Mouse (Mus musculus) midbrain, embryonic 15.5 days (tissue): ENCODE measurements around the gene Rrn3. TPM values are rescaled to one million over a fixed set of nuclear protein-coding genes. Genes with fewer than 3 reads are reported as not detected.
A peak's percentile ranks its signal among the peaks of the same experiment; 100 is the strongest.
"Not testable (repeated sequence)": the region's sequence is repeated elsewhere in the genome, so short reads cannot be mapped to it uniquely, and the experiment has no call there.

Source experiments
- ATAC-seq: fragments of 200-750 bp; cut with Nextera tagmentation; replicated peaks from 2 replicates; pipeline ENCODE4 v1.8.0; 2017; ENCODE audit warnings: moderate TSS enrichment
- H3K27ac ChIP-seq: fragments of 300-500 bp; sonication (generic); 2 replicates; pipeline ENCODE4 v1.5.1; 2015; ENCODE audit warnings: mild to moderate bottlenecking, inconsistent platforms
- H3K27me3 ChIP-seq: fragments of 300-500 bp; sonication (generic); replicated peaks from 2 replicates; pipeline ENCODE4 v1.6.1; 2015; ENCODE audit warnings: inconsistent platforms
- H3K36me3 ChIP-seq: fragments of 300-500 bp; sonication (generic); replicated peaks from 2 replicates; pipeline ENCODE4 v1.6.1; 2015; ENCODE audit warnings: inconsistent platforms
- H3K4me1 ChIP-seq: fragments of 300-500 bp; sonication (generic); 2 replicates; pipeline ENCODE4 v1.6.1; 2015; ENCODE audit warnings: inconsistent platforms
- H3K4me2 ChIP-seq: fragments of 300-500 bp; sonication (generic); 2 replicates; pipeline ENCODE4 v1.6.1; 2015; ENCODE audit warnings: inconsistent platforms, mild to moderate bottlenecking, moderate library complexity
- H3K4me3 ChIP-seq: fragments of 300-500 bp; sonication (generic); 2 replicates; pipeline ENCODE4 v1.5.1; 2015; ENCODE audit warnings: mild to moderate bottlenecking, inconsistent platforms
- H3K9ac ChIP-seq: fragments of 300-500 bp; sonication (generic); 2 replicates; pipeline ENCODE4 v1.6.1; 2015; ENCODE audit warnings: mild to moderate bottlenecking, inconsistent platforms
- H3K9me3 ChIP-seq: fragments of 300-500 bp; sonication (generic); 2 replicates; pipeline ENCODE4 v1.6.1; 2016; ENCODE audit warnings: inconsistent platforms
- WGBS: fragments of 180-500 bp; shearing (Covaris S2); methylation state at CpG from one replicate; pipeline ENCODE4 v1.1.7; 2015; ENCODE audit warnings: mixed read lengths; 5-methylcytosine and 5-hydroxymethylcytosine counted together
- polyA plus RNA-seq: library from polyadenylated mRNA; unstranded; fragments of >200 nt; fragmentation: Nextera tagmentation; extraction: Ambion mirVana; gene quantifications from 2 replicates; pipeline ENCODE4 v1.2.1, GENCODE M21; 2015

Rrn3 gene
- polyA plus RNA-seq, 1 experiment from 2014 or later, result 103 TPM

DNA sequence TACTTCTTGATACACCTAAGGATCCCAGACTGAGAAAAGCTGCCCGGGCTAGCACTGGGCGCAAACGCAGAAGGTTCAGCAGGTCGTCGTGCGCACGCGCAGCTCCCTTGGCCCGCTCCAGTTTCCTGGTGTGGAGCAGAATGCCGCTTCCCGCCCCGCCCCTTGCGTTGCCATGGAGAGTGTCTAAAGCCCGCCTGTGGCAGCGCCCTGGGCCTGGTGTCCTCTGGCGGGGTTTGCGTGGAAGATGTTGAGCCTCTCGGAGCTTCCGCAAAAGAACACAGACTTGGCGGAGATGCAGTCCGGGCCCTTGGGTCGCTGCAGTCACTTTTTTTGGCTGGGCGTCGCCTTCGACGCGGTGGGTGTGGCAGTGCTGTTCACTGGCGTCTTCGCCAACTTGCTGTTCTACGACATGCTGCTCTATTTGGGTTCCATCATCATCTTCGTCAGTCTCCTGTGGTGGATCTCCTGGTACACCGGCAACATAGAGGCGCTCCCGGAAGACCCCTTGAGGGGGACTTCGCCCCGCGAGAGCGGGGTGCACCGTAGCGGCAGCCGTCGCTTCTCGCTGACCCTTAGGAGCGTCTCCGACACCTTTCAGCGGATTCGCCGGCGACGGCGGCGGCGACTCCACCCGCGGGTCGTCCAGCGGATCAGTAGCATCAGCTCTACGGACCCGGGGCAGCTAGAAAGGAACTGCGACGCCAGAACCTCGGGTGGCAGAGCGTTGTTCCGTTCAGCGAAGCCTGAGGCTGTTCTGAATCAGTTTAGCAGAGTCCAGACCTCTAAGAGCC is 25.9 kb upstream of the Rrn3 start:
- peaks cover 9% of the 10 kb centered on the region for H3K4me1 ChIP-seq
- ATAC-seq, result peak; percentile 100
- H3K4me3 ChIP-seq, result peak overlapping the region; percentile 69
- H3K4me2 ChIP-seq, result peak overlapping the region; percentile 84
- H3K9ac ChIP-seq, result peak overlapping the region; percentile 57
- H3K27ac ChIP-seq, result peak overlapping the region; percentile 46
- H3K36me3 ChIP-seq, result no peaks in the 10 kb centered on the region
- no peaks in the 10 kb centered on the region for H3K9me3 ChIP-seq
- no peaks in the 10 kb centered on the region for H3K27me3 ChIP-seq
- 2% methylated on average over 65 of the region's 65 CpGs for WGBS

DNA sequence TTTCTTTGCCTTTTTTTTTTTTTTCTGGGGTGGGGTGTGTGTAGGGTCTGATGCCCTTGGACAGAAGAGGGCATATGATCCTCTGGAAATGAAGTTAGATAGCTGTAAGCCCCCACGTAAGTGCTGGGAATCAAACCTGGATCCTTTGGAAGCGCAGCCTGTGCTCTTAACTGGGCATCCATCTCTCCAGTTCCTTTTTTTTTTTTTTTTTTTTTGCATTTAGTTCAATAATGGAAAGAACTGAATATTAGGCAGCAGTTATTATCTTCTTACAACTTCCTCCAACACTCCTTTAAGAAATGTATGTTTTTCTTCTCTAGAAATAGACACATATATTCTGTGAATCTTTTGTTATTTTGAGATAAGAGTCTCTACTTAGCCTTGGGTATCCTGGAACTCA is 22.7 kb upstream of the Rrn3 start:
- Histone ChIP-seq H3K4me2 (no peak overlapping the region), H3K9ac (no peak overlapping the region), H3K4me1 (peaks cover 9% of the 10 kb centered on the region), H3K27me3 (no peaks in the 10 kb centered on the region), H3K9me3 (no peaks in the 10 kb centered on the region), H3K36me3 (no peaks in the 10 kb centered on the region), H3K27ac (no peak overlapping the region), H3K4me3 (no peak overlapping the region)
- no peak for ATAC-seq
- WGBS, result 97% methylated on average over 2 of the region's 2 CpGs

DNA sequence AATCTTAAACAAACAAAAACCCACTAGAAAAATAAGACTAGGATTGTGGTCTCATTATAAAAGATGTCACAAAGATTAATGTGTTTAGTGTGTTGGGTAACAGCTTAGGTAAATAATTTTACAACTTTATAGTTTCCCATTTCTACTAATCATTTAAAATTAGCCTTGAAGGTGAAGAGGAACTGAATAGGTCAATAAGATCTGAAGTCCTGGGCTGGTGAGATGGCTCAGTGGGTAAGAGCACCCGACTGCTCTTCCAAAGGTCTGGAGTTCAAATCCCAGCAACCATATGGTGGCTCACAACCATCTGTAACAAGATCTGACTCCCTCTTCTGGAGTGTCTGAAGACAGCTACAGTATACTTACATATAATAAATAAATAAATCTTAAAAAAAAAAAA is 17.7 kb upstream of the Rrn3 start:
- not testable (repeated sequence) for H3K4me1 ChIP-seq, H3K27ac ChIP-seq, ATAC-seq, H3K27me3 ChIP-seq, H3K9me3 ChIP-seq, H3K9ac ChIP-seq, H3K4me3 ChIP-seq, H3K4me2 ChIP-seq, H3K36me3 ChIP-seq
- WGBS, result 91% methylated on average over 1 of the region's 1 CpGs

DNA sequence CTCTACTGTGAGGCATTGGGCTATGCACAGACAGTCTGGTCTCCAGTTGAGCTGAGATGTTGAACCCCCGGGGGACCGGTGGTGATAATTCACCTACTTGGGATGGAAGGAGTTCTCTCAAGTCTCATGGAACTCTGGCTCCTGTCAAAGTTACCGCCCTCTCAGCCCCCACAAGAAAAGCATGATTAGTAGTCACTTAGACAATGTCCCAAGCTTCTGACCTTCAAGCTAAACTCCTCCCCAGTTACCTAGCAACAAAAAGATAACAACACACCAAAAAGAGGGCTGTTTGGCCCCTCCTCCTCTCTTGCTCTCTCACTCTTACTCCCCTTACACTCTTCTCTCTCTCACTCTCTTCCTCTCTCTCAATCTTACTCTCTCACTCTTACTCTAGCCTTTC is 16.0 kb upstream of the Rrn3 start:
- H3K9ac ChIP-seq, result no peak overlapping the region
- no peak overlapping the region for H3K27ac ChIP-seq
- no peaks in the 10 kb centered on the region for H3K4me1 ChIP-seq
- H3K36me3 ChIP-seq, result no peaks in the 10 kb centered on the region
- H3K27me3 ChIP-seq, result no peaks in the 10 kb centered on the region
- no peak overlapping the region for H3K4me3 ChIP-seq
- no peak for ATAC-seq
- WGBS, result 87% methylated on average over 3 of the region's 3 CpGs
- H3K4me2 ChIP-seq, result no peak overlapping the region
- H3K9me3 ChIP-seq, result no peaks in the 10 kb centered on the region

DNA sequence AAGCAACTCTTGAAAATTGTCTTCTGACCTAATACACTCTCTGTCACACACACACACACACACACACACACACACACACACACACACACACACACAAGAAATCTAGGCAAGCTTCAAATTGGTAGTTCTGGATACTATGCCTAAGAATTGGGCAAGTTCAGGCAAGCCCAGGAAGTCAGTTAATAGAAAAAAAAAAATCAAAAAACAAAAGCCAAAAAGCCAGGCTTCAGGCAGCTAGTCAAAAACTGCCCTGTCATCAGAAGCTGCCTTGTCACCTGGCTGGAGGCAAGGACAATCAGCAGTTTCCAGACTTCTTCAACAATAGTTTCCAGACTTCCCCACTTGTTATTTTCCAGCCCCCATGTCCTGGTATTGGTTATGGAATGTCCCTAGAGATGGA is 14.1 kb upstream of the Rrn3 start:
- Histone ChIP-seq H3K4me1 (no peaks in the 10 kb centered on the region), H3K4me2 (no peak overlapping the region), H3K9me3 (no peaks in the 10 kb centered on the region), H3K36me3 (no peaks in the 10 kb centered on the region), H3K9ac (no peak overlapping the region), H3K27ac (no peak overlapping the region), H3K27me3 (no peaks in the 10 kb centered on the region), H3K4me3 (no peak overlapping the region)
- no peak for ATAC-seq

DNA sequence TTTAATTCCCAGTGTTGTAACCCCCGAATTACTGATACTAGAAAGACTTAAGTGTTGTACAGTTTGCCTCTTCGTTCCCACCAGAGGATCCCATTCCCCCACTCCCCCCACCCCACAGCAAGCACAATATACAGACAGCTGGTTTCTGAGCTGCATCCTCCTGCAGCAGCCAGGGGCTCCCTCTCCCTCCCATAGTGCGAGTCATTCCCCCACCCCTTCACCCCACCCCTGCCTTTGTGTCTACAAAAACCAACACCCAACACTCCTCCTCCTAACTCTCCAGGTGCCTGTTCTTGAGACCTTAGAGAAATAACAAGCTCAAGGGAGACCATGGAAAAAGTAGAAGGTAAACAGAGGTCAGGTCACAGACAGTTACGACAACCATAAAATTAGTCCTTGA is 8.9 kb upstream of the Rrn3 start:
- H3K27me3 ChIP-seq, H3K4me3 ChIP-seq, ATAC-seq, H3K9ac ChIP-seq, H3K4me1 ChIP-seq, H3K27ac ChIP-seq, H3K4me2 ChIP-seq, H3K9me3 ChIP-seq, H3K36me3 ChIP-seq: not testable (repeated sequence)
- WGBS, result 83% methylated on average over 4 of the region's 4 CpGs

DNA sequence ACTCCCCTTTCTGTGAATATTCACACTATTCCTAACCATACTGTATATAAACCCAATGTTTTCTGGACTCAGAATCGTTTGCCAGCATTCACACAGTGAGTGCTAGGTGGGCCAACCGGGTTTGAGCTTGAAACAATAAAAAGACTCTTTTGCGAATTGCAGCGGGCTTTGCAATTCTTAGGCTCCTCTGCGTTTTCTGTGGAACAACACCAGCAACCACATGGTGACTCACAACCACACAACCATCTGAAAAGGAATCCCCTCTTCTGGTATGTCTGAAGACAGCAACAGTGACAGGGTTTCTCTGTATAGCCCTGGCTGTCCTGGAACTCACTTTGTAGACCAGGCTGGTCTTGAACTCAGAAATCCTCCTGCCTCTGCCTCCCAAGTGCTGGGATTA is 8.5 kb upstream of the Rrn3 start:
- not testable (repeated sequence) for H3K36me3 ChIP-seq, H3K27ac ChIP-seq, ATAC-seq, H3K4me1 ChIP-seq, H3K4me2 ChIP-seq, H3K4me3 ChIP-seq, H3K27me3 ChIP-seq, H3K9ac ChIP-seq, H3K9me3 ChIP-seq
- WGBS, result 83% methylated on average over 5 of the region's 5 CpGs

DNA sequence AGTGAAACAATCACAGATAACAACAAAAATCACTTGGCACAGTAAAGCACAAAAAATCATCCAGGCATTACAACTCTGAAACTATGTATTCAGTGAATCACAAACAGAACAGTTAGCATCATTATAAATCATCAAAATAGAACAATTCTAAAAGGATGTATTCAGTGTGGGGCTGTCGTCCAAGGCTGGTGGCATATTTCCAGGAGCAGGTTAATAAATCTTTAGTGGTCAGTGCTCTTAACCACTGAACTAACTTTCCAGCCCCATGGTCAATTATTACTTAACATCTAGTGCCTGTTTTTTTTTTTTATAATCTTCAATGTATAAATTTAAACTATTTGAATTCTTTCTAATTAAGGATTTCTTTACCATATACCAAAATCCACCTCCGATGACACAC is 6.5 kb upstream of the Rrn3 start:
- not testable (repeated sequence) for H3K27ac ChIP-seq, ATAC-seq, H3K4me3 ChIP-seq, H3K4me2 ChIP-seq, H3K36me3 ChIP-seq, H3K9ac ChIP-seq, H3K9me3 ChIP-seq, H3K27me3 ChIP-seq, H3K4me1 ChIP-seq
- 94% methylated on average over 2 of the region's 2 CpGs for WGBS

DNA sequence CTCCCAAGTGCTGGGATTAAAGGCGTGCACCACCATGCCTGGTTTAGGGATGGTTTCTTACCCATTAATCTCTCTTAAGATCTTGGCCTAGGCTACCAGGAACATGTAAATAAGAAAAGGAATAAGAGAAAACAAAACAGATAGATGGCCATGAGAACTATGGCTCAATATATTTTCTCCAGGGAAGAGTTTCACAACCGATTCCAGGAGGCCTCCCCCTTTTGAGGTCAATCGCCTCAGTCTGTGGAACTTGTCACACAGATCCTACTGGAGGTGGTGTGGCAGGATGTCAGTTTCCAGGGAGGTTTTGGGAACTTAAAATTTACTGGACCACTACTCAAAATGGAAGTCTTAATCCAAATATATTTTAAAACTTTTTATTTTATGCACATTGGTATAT is 5.9 kb upstream of the Rrn3 start:
- not testable (repeated sequence) for H3K4me2 ChIP-seq, H3K27me3 ChIP-seq, H3K36me3 ChIP-seq, H3K4me1 ChIP-seq, ATAC-seq, H3K4me3 ChIP-seq, H3K27ac ChIP-seq, H3K9me3 ChIP-seq, H3K9ac ChIP-seq
- WGBS, result 91% methylated on average over 3 of the region's 3 CpGs

DNA sequence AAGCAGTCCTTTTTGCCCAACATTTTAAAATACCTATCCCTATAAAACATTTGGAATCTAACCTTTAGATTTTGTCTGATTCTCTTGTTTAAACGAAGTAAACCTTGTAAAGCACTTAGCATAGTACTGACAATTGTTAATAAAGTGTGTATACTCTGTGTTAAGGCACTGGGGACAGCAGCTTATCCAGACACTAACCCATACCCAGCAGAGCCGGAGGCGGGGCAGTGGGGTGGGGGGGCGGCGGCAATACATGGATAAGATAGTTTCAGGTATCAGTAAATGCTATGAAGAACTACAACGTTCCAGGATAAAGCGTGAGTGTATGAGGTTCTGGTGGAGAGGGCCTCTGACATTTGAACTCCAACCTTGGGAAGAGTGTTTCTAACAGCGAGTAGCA is 708 bp downstream of the Rrn3 start:
- no peaks in the 10 kb centered on the region for H3K27me3 ChIP-seq
- no peaks in the 10 kb centered on the region for H3K9me3 ChIP-seq
- peak overlapping the region; percentile 93 for H3K9ac ChIP-seq
- H3K4me2 ChIP-seq, result peak overlapping the region; percentile 73
- no peak overlapping the region for H3K27ac ChIP-seq
- ATAC-seq, result peak; percentile 43; the same call in 1 of the 2 replicates
- peaks cover 19% of the 10 kb centered on the region for H3K4me1 ChIP-seq
- peak overlapping the region; percentile 74 for H3K4me3 ChIP-seq
- 35% methylated on average over 8 of the region's 8 CpGs for WGBS
- H3K36me3 ChIP-seq, result peaks cover 18% of the 10 kb centered on the region

DNA sequence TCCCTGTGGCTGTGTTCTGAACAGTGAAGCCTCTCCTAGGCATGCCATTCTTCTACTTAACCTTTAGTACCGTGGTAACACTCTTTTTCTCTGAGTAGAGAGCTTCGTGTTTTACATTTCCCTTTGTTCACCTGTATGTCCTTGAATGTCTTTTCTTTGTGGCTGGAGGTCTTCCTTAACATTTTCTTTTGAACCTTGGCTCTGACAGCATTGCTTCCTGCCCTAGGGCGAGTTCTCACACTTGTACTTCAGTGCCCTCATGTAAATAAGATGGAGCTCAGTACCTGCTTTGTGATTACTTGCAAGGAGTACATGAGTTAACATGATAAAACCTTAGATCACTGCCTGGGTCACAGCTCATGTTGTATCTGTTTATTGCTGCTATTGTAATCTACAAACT is 5.4 kb downstream of the Rrn3 start:
- no peak for ATAC-seq
- H3K36me3 ChIP-seq, result peaks cover 46% of the 10 kb centered on the region

DNA sequence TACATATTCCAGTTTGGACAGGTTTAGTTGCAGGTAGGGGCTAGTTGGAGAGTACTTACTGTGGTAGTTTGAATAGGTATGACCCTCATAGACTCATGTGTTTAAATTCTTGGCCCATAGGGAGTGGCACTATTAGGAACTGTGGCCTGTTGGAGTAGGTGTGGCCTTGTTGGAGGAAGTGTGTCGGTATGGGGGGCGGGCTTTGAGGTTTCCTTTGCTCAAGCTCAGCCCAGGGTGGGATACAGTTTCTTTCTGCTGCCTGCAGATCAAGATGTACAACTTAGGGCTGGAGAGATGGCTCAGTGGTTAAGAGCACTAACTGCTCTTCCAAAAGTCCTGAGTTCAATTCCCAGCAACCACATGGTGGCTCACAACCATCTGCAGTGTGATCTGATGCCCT is 12.9 kb downstream of the Rrn3 start:
- H3K36me3 ChIP-seq, result peaks cover 73% of the 10 kb centered on the region
- not testable (repeated sequence) for H3K4me1 ChIP-seq, H3K9me3 ChIP-seq, H3K4me3 ChIP-seq, H3K4me2 ChIP-seq, H3K27ac ChIP-seq, H3K9ac ChIP-seq, ATAC-seq, H3K27me3 ChIP-seq
- WGBS, result 93% methylated on average over 2 of the region's 2 CpGs

More for the DNA sequence above, 5.4 kb downstream of the Rrn3 start:
- H3K4me2 ChIP-seq, result no peak overlapping the region
- H3K27me3 ChIP-seq, result no peaks in the 10 kb centered on the region
- no peak overlapping the region for H3K27ac ChIP-seq
- H3K9ac ChIP-seq, result no peak overlapping the region
- peaks cover 12% of the 10 kb centered on the region for H3K4me1 ChIP-seq
- no peaks in the 10 kb centered on the region for H3K9me3 ChIP-seq
- H3K4me3 ChIP-seq, result no peak overlapping the region
- 86% methylated on average over 3 of the region's 3 CpGs for WGBS

DNA sequence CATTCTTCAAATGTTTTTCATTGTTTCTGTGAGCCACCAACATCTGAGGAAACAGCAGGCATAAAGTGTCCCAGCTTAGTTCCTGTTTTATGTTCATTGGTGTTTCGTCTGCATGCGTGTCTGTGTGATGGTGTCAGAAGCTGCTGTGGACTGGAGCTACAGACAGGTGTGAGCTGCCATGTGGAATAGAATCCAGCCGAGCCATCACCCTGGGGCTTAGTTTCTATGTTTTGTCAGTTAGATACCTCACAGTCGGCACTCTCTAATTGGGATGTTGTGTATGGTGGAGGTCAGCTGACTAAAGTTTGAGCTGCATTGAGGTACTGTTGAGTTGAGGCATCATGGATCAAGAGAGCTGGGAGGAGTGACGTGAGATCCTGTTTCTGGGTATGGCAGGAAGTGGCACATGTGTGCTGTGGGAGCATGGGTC is 16.3 kb downstream of the Rrn3 start:
- Histone ChIP-seq H3K9me3 (no peaks in the 10 kb centered on the region), H3K4me1 (no peaks in the 10 kb centered on the region), H3K36me3 (peaks cover 79% of the 10 kb centered on the region), H3K9ac (no peak overlapping the region), H3K4me2 (no peak overlapping the region), H3K27ac (no peak overlapping the region), H3K27me3 (no peaks in the 10 kb centered on the region), H3K4me3 (no peak overlapping the region)
- WGBS, result 93% methylated on average over 5 of the region's 5 CpGs
- ATAC-seq, result no peak
